Mouse (Mus musculus) naive thymus-derived CD4-positive, alpha-beta T cell, adult 5 months (primary cell): ENCODE measurements around the gene Csf3. TPM values are rescaled to one million over a fixed set of nuclear protein-coding genes. Genes with fewer than 3 reads are reported as not detected.

Experiments
- polyA plus RNA-seq: library from polyadenylated mRNA; unstranded; fragments of 100-300 nt; shearing (Covaris generic); gene quantifications from one replicate; pipeline ENCODE4 v1.2.1, GENCODE M21; 2017

Gene Csf3
- not detected for polyA plus RNA-seq

GRCm38 (mm10) chr11:98701213-98701670 is at the start of gene Csf3:
Gene Csf3, plus strand, starts transcription at chr11:98701263.

GRCm38 (mm10) chr11:98664091-98664490 is 37.0 kb upstream of the Csf3 start, which contains the start of gene Gsdma:
Gene Gsdma, plus strand, starts transcription at chr11:98664351.

GRCm38 (mm10) chr11:98681786-98682745 is 19.0 kb upstream of the Csf3 start, which contains the start of gene Psmd3:
Gene Psmd3, plus strand, starts transcription at chr11:98682554.

GRCm38 (mm10) chr11:98729119-98729588 is 28.1 kb downstream of the Csf3 start, which contains the start of gene Med24:
Gene Med24, minus strand, starts transcription at chr11:98729435.

GRCm38 (mm10) chr11:98740393-98741050 is 39.5 kb downstream of the Csf3 start, which contains the start of gene Thra:
Gene Thra, plus strand, starts transcription at chr11:98740638.

Other genes with a start within 250 kb of the Csf3 start
- 48.5 TPM for gene Ikzf3, start 155.2 kb upstream of the Csf3 start, polyA plus RNA-seq
- gene Zpbp2, start 150.2 kb upstream of the Csf3 start, polyA plus RNA-seq, result 1.5 TPM
- 44.0 TPM for gene Ormdl3, start 113.9 kb upstream of the Csf3 start, polyA plus RNA-seq
- not detected for gene Lrrc3c, start 103.0 kb upstream of the Csf3 start, polyA plus RNA-seq
- gene Gm12355, start 75.6 kb upstream of the Csf3 start, polyA plus RNA-seq, result 1.8 TPM
- gene Gsdma3, start 74.9 kb upstream of the Csf3 start, polyA plus RNA-seq, result not detected
- not detected for gene Gsdma2, start 54.5 kb upstream of the Csf3 start, polyA plus RNA-seq
- not detected for gene Gsdma, start 36.9 kb upstream of the Csf3 start, polyA plus RNA-seq
- 125 TPM for gene Psmd3, start 18.7 kb upstream of the Csf3 start, polyA plus RNA-seq
- gene Med24, start 28.2 kb downstream of the Csf3 start, polyA plus RNA-seq, result 45.6 TPM
- gene Thra, start 39.4 kb downstream of the Csf3 start, polyA plus RNA-seq, result 8.2 TPM
- 3.0 TPM for gene Nr1d1, start 74.1 kb downstream of the Csf3 start, polyA plus RNA-seq
- gene Msl1, start 94.3 kb downstream of the Csf3 start, polyA plus RNA-seq, result 26.7 TPM
- gene Casc3, start 103.6 kb downstream of the Csf3 start, polyA plus RNA-seq, result 124 TPM
- not detected for gene Rapgefl1, start 135.5 kb downstream of the Csf3 start, polyA plus RNA-seq
- 4.3 TPM for gene Wipf2, start 162.4 kb downstream of the Csf3 start, polyA plus RNA-seq
- gene Cdc6, start 206.5 kb downstream of the Csf3 start, polyA plus RNA-seq, result 0.52 TPM
- gene Rara, start 226.6 kb downstream of the Csf3 start, polyA plus RNA-seq, result 35.0 TPM